Mouse (Mus musculus): ENCODE results near the gene Sp9.

Sp9 gene

DNA sequence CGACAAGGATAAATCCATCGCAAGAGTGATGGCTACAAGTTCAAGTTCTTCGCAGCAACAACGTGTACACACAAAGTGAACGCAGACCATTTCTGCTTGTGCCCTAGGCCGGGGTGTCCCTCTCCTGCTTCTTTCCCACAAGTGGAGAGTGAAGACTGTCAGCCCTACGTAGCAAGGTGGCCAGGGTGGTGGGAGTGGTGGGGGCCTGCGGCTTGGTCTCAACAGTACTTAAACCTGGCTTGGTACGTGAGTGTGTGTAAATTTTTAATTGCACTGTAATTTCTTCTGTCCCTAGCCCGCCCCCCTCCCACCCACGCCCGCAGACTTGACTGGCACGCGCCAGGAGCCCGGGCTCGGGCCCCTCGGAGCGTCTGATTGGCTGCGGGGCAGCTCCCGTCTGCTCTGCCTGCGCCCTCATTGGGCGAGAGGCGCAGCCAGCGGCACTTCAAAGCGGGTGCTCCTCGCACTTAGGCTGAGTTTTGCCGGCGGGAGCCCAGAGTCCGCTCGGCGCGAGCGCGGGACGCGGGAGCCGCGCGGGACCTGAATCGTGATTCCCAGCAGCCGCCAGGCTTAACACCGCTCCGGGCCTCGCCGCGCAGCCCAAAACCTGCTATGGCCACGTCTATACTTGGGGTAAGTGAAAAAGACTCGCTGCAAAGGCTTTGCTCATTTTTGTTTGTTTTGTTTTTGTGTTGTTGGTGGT is at the start of gene Sp9:
Sp9 (plus strand) TSS at position 467 of the 703 bp plus-strand sequence.
- peak; percentile 23 to 40 for DNase-seq

DNA sequence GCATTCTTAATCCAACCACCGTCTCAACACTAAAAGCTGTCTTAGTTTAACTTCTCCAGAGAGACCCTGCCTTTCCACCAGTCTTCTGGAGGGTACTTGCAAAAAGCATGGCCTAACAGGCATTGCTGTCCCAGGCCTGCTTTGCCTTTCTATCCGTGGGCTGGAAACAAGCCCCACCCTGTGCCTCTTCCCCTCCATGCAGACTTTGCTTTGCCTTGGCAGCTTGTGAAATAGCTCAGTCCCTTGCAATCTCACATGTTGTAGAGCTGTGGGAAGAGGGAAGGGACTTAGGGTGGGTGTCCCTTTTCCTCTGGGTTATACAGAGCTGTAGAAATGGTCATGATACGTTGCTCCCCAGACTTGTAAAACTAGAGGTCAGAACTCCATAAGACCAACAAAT is 40.6 kb upstream of the Sp9 start:
- no peak for DNase-seq

DNA sequence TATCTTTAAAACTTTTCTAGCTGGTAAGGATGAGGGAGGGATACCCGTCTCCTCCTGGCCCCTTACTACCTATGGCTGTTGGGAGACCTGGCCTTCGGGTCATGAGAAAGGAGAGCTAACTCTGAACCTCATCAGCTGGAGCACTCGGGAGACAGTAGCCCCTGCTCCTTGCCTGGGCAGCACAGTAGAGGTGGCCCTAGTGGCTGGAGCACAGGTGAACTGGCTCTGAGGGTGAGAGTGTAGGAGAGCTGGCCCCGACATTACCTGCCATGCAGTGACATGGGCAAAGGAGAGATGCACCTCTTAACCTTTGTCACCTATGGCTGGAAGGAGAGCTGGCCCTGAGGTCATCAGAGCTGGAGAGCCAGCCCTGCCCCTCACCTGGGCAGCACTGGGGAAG is 30.4 kb upstream of the Sp9 start:
- no peak for DNase-seq

DNA sequence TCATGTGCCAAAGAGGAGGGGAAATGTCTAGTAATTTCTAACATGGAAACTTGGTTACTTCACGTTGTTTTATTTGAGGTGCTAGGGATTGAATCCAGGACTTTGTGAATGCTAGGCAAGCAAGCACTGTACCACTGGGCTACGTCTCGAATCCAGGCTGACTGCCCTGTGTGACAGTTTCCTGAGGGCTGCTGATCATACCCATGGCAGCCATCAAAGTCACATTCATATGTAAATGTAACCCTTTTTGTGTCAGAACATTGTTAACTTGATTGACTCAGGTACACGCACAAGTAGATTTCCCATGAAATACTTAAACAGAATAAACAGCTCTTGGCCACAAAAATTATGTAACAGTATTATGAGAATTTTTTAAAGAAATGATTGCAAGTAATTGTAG is 23.0 kb upstream of the Sp9 start:
- DNase-seq, result no peak

DNA sequence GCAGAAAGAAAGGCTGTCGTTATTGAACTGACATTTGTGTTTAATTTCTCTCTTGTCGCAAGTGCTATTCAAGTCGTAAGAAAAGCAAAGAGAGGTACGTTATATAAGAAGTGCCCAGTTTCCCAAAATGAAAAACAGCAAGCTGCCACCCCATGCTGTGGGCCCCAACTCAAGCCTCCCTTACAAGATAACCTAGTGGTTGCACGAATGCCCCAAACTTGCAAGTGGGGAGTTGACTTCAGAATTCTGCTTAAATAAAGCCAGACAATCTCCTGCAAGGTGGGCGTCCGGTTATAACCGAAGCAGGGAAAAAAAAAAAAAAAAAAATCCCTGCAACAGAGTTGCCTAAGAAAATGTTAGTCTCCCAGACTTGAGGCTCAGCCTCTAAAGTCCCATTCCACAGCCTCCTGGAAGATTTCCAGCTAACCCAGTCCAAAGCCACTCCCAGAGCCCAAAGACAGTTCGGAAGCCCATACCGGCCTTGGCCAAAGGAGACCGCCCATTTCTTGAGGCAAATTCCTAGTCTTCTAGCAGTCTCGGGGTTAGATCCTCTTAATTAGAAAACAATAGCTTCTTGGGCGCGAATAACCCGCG is 8.5 kb upstream of the Sp9 start:
- no peak for DNase-seq

DNA sequence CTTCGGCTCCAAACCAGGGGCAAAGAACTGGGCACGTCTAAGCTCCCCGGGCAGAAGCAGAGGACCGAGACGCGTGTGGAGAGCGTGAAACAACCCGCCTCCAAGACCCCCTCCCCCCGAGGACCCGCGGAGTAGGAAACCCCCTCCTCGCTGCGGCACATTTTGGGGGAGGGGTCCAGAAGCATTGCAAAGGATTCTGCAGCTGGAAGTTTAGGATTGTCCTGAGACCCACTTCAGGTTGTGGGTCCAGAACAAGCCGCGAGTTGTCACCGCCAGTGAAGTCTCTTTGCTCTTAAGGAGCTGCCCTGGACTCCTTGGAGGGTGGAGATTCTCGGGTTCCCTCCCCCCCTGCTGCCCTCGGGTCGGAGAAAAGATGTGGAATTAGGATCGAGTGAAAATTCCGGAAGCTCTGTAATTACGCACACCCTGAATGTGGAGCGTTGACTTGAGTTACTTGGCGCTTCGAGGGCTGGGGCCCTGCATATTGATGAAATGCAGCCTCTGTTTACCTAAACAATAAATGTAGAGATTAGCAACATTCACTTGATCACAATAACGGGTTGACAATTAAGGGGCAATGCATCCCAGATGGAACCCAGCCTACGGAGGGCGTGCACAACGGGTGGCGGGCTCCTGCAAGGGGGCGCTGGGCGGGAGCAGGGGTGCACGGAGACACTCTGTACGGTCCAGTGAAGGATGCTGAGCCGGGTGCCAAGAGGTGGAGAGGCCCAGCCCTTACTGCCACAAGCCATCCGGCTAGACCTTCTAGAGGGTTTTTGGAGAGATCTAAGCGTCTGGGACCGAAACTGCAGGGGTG is 7.7 kb upstream of the Sp9 start:
- no peak for DNase-seq

DNA sequence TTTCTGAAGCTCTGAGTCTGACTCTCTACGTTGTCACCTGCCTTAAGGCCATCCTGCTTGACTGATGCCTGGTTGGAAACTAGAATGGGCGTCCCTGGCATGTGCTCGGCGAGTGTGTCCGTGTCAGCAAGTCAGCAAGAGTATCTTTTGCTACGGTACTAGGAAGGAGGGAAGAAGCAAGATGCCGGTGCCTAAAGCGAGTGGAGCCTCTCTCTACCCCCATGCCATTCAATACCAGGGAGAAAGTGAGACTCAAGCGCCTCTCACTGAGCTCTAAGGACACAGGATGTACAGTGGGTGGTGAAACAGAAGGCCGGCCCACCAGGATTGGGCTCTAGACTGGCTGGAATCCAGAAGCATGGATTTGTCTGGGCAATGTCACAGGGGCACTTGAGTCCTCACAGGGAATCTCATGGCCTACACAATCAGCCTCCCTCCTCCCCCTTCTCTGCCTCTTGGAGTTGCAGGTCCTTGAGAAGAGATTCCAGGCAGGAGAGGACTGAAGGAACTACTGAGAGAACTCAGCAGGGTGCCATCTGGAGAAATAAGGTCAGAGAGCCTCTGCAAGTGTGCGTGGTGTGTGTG is 7.0 kb upstream of the Sp9 start:
- DNase-seq, result no peak

DNA sequence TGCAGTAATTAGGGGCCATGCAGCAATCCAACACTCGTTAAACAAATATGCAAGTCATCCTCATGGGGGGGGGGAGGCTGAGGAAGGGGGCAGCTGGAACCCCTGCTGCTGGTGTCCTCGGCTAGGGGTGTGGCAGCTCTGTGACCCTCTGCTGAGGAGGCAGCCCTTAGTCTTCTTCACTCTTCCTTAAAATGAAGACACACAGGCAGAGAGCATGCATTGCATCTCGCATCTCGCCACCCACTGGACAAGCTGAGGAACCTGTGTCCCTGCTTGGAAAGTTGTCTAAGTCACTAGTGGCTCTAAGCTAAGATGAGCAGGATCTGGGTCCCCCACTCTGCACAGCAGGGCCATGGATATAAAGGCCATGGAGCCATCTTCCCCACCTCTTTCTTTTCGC is 5.7 kb upstream of the Sp9 start:
- DNase-seq, result no peak

DNA sequence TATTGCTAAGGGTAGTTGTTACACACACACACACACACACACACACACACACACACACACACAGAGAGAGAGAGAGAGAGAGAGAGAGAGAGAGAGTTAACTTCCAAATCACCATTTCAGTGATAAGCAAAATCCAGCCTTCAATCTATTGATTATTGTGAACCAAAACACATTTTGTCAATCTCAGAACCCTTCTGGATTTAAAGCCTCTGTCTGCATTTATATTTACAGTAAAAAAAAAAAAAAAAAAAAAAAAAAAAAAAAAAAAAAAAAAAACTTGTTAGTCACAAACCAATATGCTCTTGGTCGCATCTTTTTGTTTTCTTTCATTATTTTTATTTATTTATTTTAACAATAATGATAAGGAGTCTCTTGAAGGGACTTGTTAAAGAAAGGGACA is 5.1 kb upstream of the Sp9 start:
- no peak for DNase-seq

DNA sequence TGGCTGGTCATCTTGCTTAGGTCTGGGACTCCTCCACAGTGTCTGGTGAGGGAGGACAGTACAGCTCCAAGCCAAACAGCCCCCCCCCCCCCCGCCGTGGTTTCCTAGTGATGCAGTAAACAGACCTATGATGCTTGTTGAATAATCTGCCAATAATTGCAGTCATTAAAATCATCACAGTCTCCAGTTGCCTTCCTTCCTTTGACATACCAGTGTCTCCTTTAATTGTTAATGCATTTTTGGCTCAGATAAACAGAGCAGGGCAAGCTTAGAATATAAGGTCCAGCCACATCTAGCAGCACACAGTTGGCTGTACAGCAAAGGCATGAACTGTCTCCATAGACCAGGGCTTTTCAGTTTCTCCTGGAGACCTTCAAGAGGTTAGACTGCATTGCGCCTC is 4.5 kb upstream of the Sp9 start:
- DNase-seq, result no peak

DNA sequence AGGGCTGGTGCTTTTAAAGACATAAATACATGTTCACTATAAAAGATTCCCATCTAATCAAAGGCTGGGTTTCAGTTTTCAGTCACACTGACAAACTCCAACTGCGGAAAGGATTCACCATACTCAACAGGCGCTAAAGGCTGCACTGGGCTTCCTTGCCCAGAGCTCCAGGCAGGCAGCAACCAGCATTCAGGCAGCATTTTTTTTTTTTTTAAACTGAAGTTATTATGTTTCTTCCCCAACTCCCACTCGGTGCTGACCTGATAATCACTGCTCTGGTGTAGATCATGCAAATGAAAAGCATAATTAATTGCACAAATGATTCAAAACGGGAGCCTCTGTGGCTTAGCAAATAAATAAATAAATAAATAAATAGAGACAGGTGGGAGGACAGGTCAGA is 3.9 kb upstream of the Sp9 start:
- DNase-seq, result no peak

DNA sequence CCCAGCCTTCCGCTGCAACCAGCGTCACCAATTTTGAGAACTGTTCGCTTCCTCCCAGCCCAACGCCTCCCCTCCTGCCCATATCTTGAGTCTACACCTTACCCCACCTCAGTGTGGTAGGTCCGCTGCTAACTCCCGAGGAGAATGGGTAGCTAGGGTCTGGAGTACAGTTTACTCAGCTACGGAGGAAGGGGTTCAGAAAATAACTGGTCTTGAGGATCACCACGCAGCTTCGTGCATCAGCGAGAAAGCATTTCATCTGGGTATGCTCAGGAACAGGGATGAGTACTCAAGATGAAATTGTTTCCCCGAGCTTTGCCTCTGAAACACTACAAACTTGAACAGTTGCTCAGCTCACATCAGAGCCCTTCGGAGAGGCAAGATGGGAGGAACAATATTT is 3.4 kb upstream of the Sp9 start:
- DNase-seq, result no peak

DNA sequence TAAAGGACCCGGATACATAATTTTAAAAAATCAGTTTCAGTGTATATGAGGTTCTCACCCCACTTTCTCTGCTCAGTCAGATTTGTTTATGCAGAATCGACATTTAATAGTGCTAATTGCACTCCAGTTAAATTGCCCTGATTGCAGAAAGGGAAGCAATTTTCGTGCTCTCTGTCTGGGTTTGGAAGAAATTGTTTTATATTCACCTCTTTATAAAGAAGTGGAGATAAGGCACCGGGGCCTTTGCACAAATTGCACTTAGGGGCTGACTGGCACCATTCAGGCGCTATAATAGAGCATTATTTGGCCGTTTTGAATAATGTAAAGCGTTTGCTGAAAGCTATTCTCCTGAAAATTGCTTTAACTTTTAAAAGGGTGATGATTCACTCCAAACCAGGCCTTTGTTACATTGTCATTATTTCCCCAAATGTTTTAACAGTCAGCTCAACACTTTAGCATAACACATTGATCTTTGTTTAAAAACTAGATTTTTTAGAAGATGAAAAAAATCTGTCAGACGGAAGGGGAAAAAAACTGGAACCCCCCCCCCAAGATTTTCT is 2.8 kb upstream of the Sp9 start:
- DNase-seq, result no peak

DNA sequence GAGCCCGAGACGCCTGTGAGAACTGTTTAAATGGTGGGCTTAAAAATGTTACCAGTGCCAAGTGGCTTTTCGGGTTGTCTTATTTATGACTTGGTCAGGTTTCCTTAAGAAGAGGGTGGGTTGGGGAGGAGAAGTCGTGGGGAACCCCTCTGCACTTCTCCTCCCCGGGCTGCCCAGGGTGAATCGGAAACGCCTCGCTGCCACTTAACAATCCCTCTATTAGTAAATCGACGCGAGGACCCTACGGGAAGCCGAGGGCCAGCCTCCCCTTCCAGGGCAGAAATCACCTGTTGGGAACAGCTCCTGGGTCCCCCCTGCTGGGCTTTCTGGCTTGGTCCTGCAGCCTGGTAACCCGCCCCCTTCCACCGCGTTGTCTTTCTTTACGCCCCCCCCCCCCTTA is 2.1 kb upstream of the Sp9 start:
- DNase-seq, result no peak

DNA sequence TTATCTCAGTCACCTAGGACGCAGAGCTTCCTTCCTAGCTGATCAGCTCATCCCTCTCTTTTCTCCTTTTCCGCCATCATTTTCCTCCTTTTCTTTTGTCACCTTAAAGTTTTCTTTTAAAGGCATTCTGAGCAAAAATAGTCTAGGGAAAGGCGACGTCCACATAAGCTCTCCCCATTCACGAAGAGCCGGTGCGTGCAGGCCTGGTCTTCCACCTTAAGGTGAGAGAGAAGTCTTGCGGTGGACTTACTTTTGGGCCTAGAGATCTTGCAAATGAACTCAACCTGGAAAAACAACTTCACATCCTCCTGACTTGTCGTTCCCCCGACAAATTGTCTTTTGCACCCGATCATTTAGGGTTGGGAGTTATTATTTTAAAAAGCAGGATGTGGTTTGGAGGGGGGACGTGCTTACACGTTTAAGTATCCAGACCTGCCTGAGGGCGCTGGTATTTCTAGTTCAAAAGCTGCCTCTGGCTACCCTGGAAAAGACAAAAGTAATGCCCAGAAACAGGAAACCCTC is 1.6 kb upstream of the Sp9 start:
- no peak for DNase-seq

DNA sequence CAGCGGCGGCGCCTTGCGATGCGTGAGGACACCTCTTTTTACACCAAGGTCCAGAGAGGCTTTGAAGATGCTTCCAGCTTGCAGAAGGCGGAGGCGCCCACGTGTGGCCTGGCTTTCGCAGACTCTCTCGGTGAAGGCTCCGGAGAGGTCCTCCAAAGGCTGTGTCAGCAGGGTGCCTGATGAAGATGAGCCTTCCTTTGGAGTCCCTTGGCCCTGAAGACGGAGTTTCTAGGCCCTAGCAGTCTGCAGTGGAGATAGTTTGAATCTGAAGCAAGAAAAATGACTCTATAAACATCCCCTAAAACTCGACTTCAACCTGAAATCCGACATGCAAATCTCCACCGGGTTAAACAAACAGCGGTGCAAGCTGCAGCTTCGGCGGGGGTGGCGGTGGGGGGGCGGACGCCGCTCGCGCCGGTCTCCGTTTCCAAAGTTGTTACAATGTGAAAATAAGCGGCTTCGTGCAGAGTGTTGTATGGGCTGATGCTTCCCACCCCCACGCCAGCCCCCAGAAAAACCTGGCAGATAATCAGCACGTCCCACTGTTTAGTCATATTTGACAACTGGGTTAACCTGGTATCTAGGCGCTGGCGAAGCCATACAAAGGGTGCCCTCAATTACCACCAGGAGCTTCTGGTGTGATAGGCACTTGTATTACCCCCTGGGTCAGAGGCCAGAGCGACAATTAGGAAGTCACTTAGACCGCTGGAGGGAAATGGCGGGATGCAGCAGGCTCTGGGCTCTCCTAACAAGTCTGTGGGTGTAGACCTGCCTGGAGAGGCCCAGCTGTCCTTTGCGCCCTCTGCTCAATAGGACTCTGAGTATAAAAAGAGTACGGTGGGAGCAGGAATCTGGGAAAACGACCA is 899 bp upstream of the Sp9 start:
- DNase-seq, result peak; percentile 7 to 32

DNA sequence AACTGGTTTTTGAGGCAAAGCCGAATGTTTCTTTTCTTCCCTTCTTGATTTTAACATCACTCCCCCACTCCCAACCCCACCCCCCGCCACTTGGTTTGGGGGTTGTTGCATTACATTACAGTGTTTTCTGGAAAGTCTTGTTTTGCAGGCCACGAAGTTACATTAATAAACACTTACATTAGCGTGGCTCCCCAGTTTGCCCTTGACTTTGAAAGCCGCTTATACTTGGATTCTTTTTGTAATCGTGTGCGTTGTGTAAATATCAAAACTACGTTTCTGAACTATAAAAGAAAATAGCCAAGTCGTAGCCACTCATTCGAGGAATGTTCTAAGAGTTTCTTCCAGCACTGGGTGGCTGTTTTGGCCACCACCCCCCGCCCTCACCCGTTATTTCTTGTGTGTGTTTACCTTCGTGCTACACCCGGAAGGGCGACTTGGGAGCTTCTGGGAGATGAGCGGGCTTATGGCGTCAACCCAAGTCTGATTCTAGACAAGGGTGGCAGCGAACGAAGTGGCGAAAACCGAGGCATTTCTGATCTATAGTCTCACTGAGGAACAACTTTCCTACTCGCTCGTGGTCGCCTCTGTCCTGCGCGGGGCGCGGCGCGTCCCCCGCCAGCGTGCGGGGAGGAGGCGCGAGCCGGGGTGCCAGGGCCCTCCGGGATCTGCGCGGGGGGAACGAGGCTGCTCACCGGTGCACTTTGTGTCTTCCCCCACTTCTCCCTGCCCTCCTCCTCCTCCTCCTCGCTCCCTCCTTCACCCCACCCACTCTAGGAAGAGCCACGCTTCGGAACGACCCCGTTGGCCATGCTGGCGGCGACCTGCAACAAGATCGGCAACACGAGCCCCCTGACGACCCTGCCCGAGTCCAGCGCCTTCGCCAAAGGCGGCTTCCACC is 875 bp downstream of the Sp9 start:
- DNase-seq, result peak; percentile 5 to 31

DNA sequence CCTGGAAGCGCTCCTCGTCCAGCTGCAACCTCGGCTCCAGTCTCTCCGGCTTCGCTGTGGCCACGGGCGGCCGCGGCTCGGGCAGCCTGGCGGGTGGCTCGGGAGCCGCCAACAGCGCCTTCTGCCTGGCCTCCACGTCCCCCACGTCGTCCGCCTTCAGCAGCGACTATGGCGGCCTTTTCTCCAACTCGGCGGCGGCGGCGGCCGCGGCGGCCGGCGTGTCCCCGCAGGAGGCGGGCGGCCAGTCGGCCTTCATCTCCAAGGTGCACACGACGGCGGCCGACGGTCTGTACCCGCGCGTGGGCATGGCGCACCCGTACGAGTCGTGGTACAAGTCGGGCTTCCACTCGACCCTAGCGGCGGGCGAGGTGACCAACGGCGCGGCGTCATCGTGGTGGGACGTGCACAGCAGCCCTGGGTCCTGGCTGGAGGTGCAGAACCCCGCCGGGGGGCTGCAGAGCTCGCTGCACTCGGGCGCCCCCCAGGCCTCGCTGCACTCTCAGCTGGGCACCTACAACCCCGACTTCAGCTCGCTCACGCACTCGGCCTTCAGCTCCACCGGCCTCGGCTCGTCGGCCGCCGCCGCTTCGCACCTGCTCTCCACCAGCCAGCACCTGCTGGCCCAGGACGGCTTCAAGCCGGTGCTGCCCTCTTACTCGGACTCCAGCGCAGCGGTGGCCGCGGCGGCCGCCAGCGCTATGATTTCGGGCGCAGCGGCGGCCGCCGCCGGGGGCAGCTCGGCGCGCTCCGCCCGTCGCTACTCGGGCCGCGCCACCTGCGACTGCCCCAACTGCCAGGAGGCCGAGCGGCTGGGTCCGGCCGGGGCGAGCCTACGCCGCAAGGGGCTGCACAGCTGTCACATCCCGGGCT is 1.8 kb downstream of the Sp9 start:
- peak; percentile 9 to 34 for DNase-seq

DNA sequence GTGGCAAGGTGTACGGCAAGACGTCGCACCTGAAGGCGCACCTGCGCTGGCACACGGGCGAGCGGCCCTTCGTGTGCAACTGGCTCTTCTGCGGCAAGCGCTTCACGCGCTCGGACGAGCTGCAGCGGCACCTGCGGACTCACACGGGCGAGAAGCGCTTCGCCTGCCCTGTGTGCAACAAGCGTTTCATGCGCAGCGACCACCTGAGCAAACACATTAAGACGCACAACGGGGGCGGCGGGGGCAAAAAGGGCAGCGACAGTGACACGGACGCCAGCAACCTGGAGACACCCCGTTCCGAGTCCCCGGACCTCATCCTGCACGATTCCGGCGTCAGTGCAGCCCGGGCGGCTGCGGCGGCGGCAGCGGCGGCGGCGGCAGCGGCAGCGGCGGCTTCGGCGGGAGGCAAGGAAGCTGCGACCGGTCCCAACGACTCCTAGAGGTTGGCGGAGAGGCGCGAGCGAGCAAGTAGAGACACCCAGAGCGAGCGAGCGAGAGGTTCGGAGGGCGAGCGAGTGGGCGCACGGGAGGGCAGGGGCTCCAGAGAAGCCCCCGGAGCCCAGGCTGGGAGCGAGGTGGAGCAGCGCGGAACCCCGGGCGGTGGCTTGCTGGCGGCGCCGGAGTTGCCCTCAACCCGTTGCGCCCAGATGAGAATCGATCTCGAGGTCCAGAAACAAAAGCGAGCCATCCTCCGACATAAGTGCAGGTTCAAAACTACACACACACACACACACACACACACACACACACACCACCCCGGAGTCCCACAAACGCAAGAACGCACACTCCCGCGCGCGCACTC is 2.6 kb downstream of the Sp9 start:
- peak; percentile 26 to 55 for DNase-seq

Measured in spleen, adult 18-20 months (tissue).